Mouse (Mus musculus): ENCODE measurements around the gene Fam71f2. TPM values are rescaled to one million over a fixed set of nuclear protein-coding genes. Genes with fewer than 3 reads are reported as not detected.

The Fam71f2 gene
- polyA plus RNA-seq, 1 experiment from 2014 or later = 0.29 TPM

- Histone ChIP-seq H3K4me2 (ENCODE audit: low read depth, low read length) (no peak overlapping the region), H3K9me3 (replicated peaks; ENCODE audit: control insufficient read depth, low read length) (no peaks in the 10 kb centered on the region), H3K27ac (ENCODE audit: low read length) (no peak overlapping the region), H3K27me3 (ENCODE audit: control insufficient read depth, insufficient read depth, low read length) (no peaks in the 10 kb centered on the region), H3K4me1 (ENCODE audit: control insufficient read depth, insufficient read depth, low read length) (peaks cover 10% of the 10 kb centered on the region), H3K9ac (ENCODE audit: low read length) (no peak overlapping the region), H3K36me3 (ENCODE audit: control insufficient read depth, insufficient read depth) (no peaks in the 10 kb centered on the region), H3K4me3 (ENCODE audit: low read length) (no peak overlapping the region)
- 65% methylated on average over 6 of the region's 6 CpGs for WGBS
- ATAC-seq (replicated peaks; ENCODE audit: extremely low read depth, insufficient read depth, low FRiP score) = no peak
These were observed 10.3 kb upstream of the Fam71f2 start for GRCm38 (mm10) chr6:29269006-29269668.

- peak overlapping the region; percentile 62 for H3K9ac ChIP-seq (ENCODE audit: low read length)
- ATAC-seq (replicated peaks; ENCODE audit: extremely low read depth, insufficient read depth, low FRiP score) = no peak
- no peaks in the 10 kb centered on the region for H3K9me3 ChIP-seq (replicated peaks; ENCODE audit: control insufficient read depth, low read length)
- H3K36me3 ChIP-seq (ENCODE audit: control insufficient read depth, insufficient read depth) = peaks cover 5% of the 10 kb centered on the region
- no peaks in the 10 kb centered on the region for H3K27me3 ChIP-seq (ENCODE audit: control insufficient read depth, insufficient read depth, low read length)
- H3K27ac ChIP-seq (ENCODE audit: low read length) = 0 out of 2 replicates have a peak overlapping the region, but pooled peaks have one; percentile 33
- peak overlapping the region; percentile 63 for H3K4me2 ChIP-seq (ENCODE audit: low read depth, low read length)
- H3K4me1 ChIP-seq (ENCODE audit: control insufficient read depth, insufficient read depth, low read length) = peaks cover 10% of the 10 kb centered on the region
- H3K4me3 ChIP-seq (ENCODE audit: low read length) = peak overlapping the region; percentile 28
- WGBS = 3% methylated on average over 8 of the region's 8 CpGs
These were observed 8.4 kb upstream of the Fam71f2 start for GRCm38 (mm10) chr6:29270961-29271360.

GRCm38 (mm10) chr6:29272312-29273072 lies 6.9 kb upstream of the Fam71f2 start, which contains the start of gene Hilpda:
Hilpda (plus strand) TSS chr6:29272488.
- H3K4me3 ChIP-seq (ENCODE audit: low read length) = peak within 1 kb of the TSS; percentile 75
- H3K4me2 ChIP-seq (ENCODE audit: low read depth, low read length) = peak within 1 kb of the TSS; percentile 82
- H3K4me1 ChIP-seq (ENCODE audit: control insufficient read depth, insufficient read depth, low read length) = peaks cover 10% of the 10 kb centered on the region
- peak; percentile 96 for ATAC-seq (replicated peaks; ENCODE audit: extremely low read depth, insufficient read depth, low FRiP score)
- H3K9ac ChIP-seq (ENCODE audit: low read length) = peak within 1 kb of the TSS; percentile 84
- peaks cover 5% of the 10 kb centered on the region for H3K36me3 ChIP-seq (ENCODE audit: control insufficient read depth, insufficient read depth)
- peak within 1 kb of the TSS; percentile 90 for H3K27ac ChIP-seq (ENCODE audit: low read length)
- no peaks in the 10 kb centered on the region for H3K9me3 ChIP-seq (replicated peaks; ENCODE audit: control insufficient read depth, low read length)
- WGBS = under 1% methylated on average over 45 of the region's 46 CpGs
- no peaks in the 10 kb centered on the region for H3K27me3 ChIP-seq (ENCODE audit: control insufficient read depth, insufficient read depth, low read length)

- Histone ChIP-seq H3K4me1 (ENCODE audit: control insufficient read depth, insufficient read depth, low read length) (0 out of 2 replicates have a peak, but pooled peaks cover 2% of the 10 kb centered on the region), H3K4me3 (ENCODE audit: low read length) (no peak overlapping the region), H3K4me2 (ENCODE audit: low read depth, low read length) (no peak overlapping the region), H3K9ac (ENCODE audit: low read length) (no peak overlapping the region), H3K36me3 (ENCODE audit: control insufficient read depth, insufficient read depth) (peaks cover 5% of the 10 kb centered on the region), H3K27ac (ENCODE audit: low read length) (no peak overlapping the region), H3K9me3 (replicated peaks; ENCODE audit: control insufficient read depth, low read length) (no peaks in the 10 kb centered on the region), H3K27me3 (ENCODE audit: control insufficient read depth, insufficient read depth, low read length) (no peaks in the 10 kb centered on the region)
- no peak for ATAC-seq (replicated peaks; ENCODE audit: extremely low read depth, insufficient read depth, low FRiP score)
- 91% methylated on average over 5 of the region's 5 CpGs for WGBS
These were observed 2.6 kb upstream of the Fam71f2 start for GRCm38 (mm10) chr6:29276746-29277145.

- peak overlapping the region; percentile 82 for H3K27ac ChIP-seq (ENCODE audit: low read length)
- ATAC-seq (replicated peaks; ENCODE audit: extremely low read depth, insufficient read depth, low FRiP score) = peak; percentile 87
These were observed 703 bp upstream of the Fam71f2 start for GRCm38 (mm10) chr6:29278513-29279267.

GRCm38 (mm10) chr6:29280671-29281070 lies 1.3 kb downstream of the Fam71f2 start:
- no peaks in the 10 kb centered on the region for H3K36me3 ChIP-seq (ENCODE audit: control insufficient read depth, insufficient read depth)
- no peak overlapping the region for H3K4me2 ChIP-seq (ENCODE audit: low read depth, low read length)
- no peak overlapping the region for H3K9ac ChIP-seq (ENCODE audit: low read length)
- 0 out of 2 replicates have a peak, but pooled peaks cover 2% of the 10 kb centered on the region for H3K4me1 ChIP-seq (ENCODE audit: control insufficient read depth, insufficient read depth, low read length)
- no peaks in the 10 kb centered on the region for H3K27me3 ChIP-seq (ENCODE audit: control insufficient read depth, insufficient read depth, low read length)
- no peak overlapping the region for H3K27ac ChIP-seq (ENCODE audit: low read length)
- 64% methylated on average over 7 of the region's 7 CpGs for WGBS
- no peak for ATAC-seq (replicated peaks; ENCODE audit: extremely low read depth, insufficient read depth, low FRiP score)
- H3K9me3 ChIP-seq (replicated peaks; ENCODE audit: control insufficient read depth, low read length) = no peaks in the 10 kb centered on the region
- no peak overlapping the region for H3K4me3 ChIP-seq (ENCODE audit: low read length)

More at GRCm38 (mm10) chr6:29278513-29279267, 703 bp upstream of the Fam71f2 start:
- peak overlapping the region; percentile 0; the same call in 1 of the 2 replicates for H3K4me2 ChIP-seq (ENCODE audit: low read depth, low read length)
- H3K9me3 ChIP-seq (replicated peaks; ENCODE audit: control insufficient read depth, low read length) = no peaks in the 10 kb centered on the region
- H3K9ac ChIP-seq (ENCODE audit: low read length) = no peak overlapping the region
- H3K27me3 ChIP-seq (ENCODE audit: control insufficient read depth, insufficient read depth, low read length) = no peaks in the 10 kb centered on the region
- H3K36me3 ChIP-seq (ENCODE audit: control insufficient read depth, insufficient read depth) = peaks cover 5% of the 10 kb centered on the region
- no peak overlapping the region for H3K4me3 ChIP-seq (ENCODE audit: low read length)
- H3K4me1 ChIP-seq (ENCODE audit: control insufficient read depth, insufficient read depth, low read length) = 0 out of 2 replicates have a peak, but pooled peaks cover 2% of the 10 kb centered on the region
- 14% methylated on average over 8 of the region's 8 CpGs for WGBS

GRCm38 (mm10) chr6:29286870-29287269 lies 7.5 kb downstream of the Fam71f2 start:
- H3K4me2 ChIP-seq (ENCODE audit: low read depth, low read length) = no peak overlapping the region
- H3K4me1 ChIP-seq (ENCODE audit: control insufficient read depth, insufficient read depth, low read length) = no peaks in the 10 kb centered on the region
- no peak overlapping the region for H3K9ac ChIP-seq (ENCODE audit: low read length)
- H3K27ac ChIP-seq (ENCODE audit: low read length) = no peak overlapping the region
- no peaks in the 10 kb centered on the region for H3K27me3 ChIP-seq (ENCODE audit: control insufficient read depth, insufficient read depth, low read length)
- H3K36me3 ChIP-seq (ENCODE audit: control insufficient read depth, insufficient read depth) = no peaks in the 10 kb centered on the region
- no peak overlapping the region for H3K4me3 ChIP-seq (ENCODE audit: low read length)
- no peaks in the 10 kb centered on the region for H3K9me3 ChIP-seq (replicated peaks; ENCODE audit: control insufficient read depth, low read length)
- WGBS = 71% methylated on average over 7 of the region's 7 CpGs
- ATAC-seq (replicated peaks; ENCODE audit: extremely low read depth, insufficient read depth, low FRiP score) = no peak

GRCm38 (mm10) chr6:29287481-29287880 lies 8.1 kb downstream of the Fam71f2 start:
- Histone ChIP-seq H3K4me3 (ENCODE audit: low read length) (no peak overlapping the region), H3K9ac (ENCODE audit: low read length) (no peak overlapping the region), H3K27me3 (ENCODE audit: control insufficient read depth, insufficient read depth, low read length) (no peaks in the 10 kb centered on the region), H3K4me1 (ENCODE audit: control insufficient read depth, insufficient read depth, low read length) (no peaks in the 10 kb centered on the region), H3K9me3 (replicated peaks; ENCODE audit: control insufficient read depth, low read length) (no peaks in the 10 kb centered on the region), H3K4me2 (ENCODE audit: low read depth, low read length) (no peak overlapping the region), H3K27ac (ENCODE audit: low read length) (no peak overlapping the region), H3K36me3 (ENCODE audit: control insufficient read depth, insufficient read depth) (no peaks in the 10 kb centered on the region)
- WGBS = 40% methylated on average over 6 of the region's 6 CpGs
- no peak for ATAC-seq (replicated peaks; ENCODE audit: extremely low read depth, insufficient read depth, low FRiP score)
